Mouse (Mus musculus) testis, postnatal 10 days (tissue): ENCODE measurements around the gene Ccdc85a.
A peak's percentile ranks its signal among the peaks of the same experiment; 100 is the strongest.

ENCODE experiments used
- DNase-seq: peaks from one replicate; pipeline ENCODE4 v3.0.0; 2021; ENCODE audit warnings: low spot score

Gene Ccdc85a

GRCm38 (mm10) chr11:28583911-28584434 lies at the start of gene Ccdc85a:
Gene Ccdc85a, minus strand, starts transcription at chr11:28584324.
- DNase-seq: peak; percentile 79

DNA sequence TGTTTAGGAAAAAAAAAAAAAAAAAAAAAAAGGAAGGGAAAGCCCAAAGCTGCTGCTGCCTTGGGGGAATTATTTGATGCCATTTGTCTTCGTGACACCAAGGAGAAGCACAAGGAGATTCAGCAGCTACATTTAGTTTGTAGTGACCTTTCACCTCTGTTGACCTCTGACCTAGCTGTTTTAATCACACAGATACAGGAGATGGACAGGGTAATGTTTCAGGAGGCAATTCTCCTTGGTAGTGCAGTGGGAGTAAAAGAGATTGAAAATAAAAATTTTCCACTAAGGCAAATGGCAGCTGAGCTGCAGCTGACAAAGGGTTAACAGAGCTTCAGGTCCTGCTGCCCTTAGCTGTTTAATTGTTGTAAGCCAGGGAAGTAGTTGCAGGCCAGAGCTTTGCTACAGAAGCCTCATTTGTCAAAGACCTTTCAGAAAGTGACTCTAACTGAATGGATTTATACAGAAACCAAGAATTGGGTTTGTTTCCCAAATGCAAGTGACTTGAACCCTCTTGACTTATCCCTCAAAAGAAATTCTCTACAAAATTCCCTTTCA lies 49.5 kb upstream of the Ccdc85a start:
- DNase-seq: no peak

GRCm38 (mm10) chr11:28633093-28633492 lies 49.0 kb upstream of the Ccdc85a start:
- DNase-seq: no peak

GRCm38 (mm10) chr11:28630771-28631170 lies 46.6 kb upstream of the Ccdc85a start:
- DNase-seq: no peak

GRCm38 (mm10) chr11:28610781-28611491 lies 26.8 kb upstream of the Ccdc85a start:
- DNase-seq: no peak

DNA sequence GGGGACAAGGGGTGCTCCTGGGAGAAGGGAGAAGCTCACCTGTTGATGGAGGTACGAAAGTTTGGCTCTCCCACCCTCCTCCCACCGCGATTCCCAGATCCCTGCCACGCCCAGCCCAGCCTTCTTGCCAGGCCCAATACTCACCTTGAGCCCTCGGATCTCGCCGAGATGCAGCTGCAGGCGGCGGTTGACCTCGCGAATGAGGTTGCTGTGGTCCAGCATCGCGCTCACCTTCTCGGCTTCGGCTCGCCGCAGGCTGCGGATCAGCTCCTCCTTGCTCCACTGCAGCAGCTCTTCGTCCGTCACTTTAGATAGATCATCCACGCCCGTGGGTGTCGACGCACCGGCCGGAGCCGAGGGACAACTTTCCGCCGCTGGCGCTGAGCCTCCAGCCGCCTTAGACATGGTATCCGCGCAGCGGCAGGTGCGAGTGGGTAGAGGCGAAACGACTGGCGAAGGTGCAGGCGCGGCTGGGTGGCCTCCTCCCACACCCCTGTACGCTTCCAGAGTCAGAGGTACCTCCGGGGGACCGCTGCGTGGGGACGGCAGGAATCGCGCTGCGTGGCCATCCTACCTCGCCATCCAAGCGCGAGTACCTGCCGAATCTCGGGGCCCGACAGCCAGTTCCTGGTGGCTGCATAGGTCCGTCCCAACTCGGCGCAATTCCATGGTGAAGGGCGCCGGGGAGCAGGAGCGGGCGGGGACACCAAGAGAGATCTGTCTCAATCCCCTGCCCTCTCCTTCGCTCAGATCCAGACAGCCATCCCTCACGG lies 800 bp downstream of the Ccdc85a start:
- peak; percentile 40 for DNase-seq

DNA sequence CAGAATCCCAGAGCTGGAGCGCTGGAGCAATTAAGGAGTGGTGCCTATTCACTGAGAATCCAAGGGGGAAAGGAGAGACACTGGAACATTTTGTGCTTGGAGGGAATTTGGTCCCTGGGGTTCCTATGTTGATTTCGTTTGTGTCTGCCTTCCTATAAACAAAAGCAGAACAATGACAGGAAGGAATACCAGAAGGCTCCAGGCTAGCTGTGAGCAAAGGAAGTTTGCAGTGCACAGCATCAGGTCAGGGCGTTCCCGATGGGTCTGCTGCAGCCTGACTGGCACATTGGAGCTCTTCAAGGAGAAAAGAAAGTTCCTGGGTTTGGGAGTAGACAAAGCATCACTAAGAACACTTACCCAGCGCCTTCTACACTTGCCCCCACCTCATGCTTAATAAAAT lies 1.9 kb downstream of the Ccdc85a start:
- DNase-seq: no peak

- DNase-seq: no peak
These were observed 11.7 kb downstream of the Ccdc85a start for GRCm38 (mm10) chr11:28572423-28572822.

GRCm38 (mm10) chr11:28556420-28556819 lies 27.7 kb downstream of the Ccdc85a start:
- DNase-seq: no peak

DNA sequence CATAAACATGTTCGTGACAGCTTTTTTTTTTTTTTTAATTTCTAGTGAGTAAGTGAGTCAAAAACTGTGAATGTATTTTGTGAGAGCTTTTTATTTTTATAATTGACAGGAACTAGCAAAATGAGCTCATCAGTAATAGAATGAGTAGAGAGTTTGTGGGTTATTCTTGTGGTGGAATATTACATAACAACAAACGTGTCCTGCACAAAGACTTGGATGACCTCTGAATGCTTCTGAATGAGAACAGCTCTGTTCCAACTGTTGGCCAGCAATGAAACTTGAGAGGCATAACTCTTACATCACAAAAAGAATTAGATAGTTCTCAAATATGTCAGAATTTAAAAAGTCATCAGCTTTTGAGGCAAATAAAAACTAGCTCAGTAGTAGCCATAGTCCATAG lies 40.7 kb downstream of the Ccdc85a start:
- no peak for DNase-seq

DNA sequence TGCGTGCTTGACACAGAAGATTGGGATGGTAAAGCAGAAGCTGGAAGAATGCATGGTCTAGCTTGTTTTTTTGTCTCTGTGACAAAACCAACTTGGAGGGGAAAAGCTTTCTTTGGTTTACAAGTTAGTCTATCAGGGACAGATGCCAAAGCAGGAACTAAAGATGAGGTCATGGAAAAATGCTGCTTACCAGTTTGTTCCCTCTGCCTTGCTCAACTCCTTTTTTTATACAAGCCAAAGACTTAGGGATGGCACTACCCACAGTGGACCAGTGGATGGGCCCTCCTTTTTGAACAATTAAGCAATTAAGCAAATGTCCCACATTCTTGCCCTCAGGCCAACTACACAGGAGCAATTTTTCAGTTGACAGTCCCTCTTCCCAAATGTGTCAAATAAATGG lies 42.8 kb downstream of the Ccdc85a start:
- DNase-seq: no peak

DNA sequence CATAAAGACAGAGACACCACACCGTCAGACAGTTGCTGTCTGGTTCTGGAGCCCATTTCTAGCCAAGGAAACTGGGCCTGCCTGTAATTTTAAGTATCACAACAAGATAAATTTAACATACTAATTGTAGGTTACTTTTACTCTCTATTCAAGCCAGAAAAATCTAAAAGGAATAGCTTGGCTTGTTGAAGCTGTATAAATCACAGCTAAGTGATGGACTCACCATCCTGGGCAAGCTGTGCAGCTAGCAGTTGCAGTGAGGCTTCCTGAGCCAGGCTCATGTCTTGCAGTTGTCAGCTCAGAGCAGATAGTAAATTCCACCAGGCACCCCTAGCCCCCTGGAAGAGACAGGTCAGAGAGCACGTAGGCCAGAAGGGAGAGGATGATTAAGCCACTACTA lies 50.8 kb downstream of the Ccdc85a start:
- DNase-seq: no peak

DNA sequence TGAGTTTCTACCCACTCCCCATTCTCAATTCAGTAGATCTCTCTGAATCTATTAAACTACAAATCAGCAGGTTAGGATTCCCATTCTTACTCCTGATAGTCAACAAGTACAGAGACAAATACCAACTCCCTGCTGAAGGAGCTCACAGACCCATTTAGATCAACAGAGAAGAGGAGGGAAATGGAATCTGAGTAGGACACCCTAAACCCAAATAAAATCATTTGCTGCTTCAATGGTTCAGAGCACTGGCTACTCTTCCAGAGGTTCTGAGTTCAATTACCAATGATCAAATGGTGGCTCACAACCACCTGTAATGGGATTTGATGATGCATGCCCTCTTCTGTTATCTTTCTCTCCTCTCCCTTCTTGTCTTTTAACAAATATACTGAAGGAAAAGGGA lies 82.9 kb downstream of the Ccdc85a start:
- DNase-seq: no peak

DNA sequence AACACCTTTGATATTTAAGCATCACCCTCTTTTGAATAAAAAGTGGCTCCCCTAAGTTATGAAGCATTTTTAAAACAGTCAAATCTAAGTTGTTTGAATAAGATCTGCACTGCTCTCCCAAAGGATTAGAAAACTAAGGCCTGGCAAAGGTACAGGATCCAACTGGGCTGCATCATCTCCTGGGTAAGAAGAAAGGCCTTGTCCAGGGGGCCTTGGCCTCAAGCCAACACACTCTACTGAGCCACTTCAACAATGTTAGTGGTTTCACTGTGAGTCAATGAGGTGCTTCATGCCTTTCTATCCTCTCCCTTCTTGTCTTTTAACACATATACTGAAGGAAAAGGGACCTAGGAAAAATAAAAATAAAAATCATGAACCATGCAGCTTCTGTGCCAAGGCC lies 87.1 kb downstream of the Ccdc85a start:
- DNase-seq: peak; percentile 40

- DNase-seq: no peak
These were observed 90.8 kb downstream of the Ccdc85a start for GRCm38 (mm10) chr11:28493362-28493761.

DNA sequence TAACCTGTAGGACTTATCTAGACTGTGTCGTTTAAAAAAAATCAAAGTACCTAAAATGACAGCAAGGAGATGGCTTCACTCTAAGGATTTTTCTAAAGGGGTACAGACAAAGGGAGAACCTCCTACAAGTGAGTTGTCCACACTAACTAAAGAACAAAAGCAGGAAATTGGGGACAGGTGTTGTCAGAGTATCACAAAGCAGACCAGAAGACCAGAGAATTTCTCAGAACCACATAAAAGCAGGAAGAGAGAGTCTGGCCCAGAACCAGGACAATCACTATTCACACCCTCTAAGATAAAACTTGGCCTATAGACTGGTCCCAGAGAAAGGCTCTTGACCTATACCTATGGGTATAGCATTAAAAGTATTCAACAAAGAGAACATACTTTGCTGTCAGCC lies 92.8 kb downstream of the Ccdc85a start:
- no peak for DNase-seq

- DNase-seq: no peak
These were observed 99.9 kb downstream of the Ccdc85a start for GRCm38 (mm10) chr11:28484083-28484729.

DNA sequence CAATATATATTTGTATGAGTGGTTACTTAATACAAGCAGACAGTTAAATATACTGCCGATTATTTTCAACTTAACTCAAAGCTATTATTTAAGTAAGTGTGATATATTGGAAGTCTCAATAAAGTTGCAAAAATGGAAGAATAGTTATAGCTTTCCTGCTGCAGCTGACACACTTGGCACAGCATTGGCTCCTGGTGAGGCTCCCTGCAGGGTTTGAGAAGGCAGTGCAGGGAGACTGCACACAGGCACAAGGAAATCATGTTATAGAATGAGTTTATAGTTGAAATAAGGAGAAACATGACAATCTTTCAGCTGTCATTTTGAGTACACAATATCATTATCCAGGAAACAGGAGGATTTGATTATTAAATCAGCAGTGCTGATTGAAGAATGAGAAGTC lies 107.0 kb downstream of the Ccdc85a start:
- no peak for DNase-seq

- no peak for DNase-seq
These were observed 118.4 kb downstream of the Ccdc85a start for GRCm38 (mm10) chr11:28465726-28466125.

- DNase-seq: no peak
These were observed 119.2 kb downstream of the Ccdc85a start for GRCm38 (mm10) chr11:28464926-28465325.

DNA sequence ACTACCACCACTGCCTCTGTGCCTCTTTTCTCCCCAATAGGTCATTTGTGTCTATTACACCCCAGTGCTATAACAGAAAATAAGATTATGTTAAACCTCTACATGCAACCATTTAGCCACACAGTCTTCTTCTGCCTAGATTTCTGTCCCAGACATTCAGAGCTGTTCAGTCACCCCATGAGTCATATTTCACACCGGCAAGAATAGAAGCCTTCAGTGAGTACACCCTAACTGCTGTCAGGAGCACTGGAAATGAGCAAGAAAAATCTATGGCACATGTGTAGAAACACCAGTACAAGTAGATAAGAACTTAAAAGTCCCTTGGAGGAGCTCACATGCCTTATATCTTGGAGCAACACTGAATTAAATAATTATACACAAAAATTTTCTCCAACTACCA lies 125.0 kb downstream of the Ccdc85a start:
- no peak for DNase-seq

DNA sequence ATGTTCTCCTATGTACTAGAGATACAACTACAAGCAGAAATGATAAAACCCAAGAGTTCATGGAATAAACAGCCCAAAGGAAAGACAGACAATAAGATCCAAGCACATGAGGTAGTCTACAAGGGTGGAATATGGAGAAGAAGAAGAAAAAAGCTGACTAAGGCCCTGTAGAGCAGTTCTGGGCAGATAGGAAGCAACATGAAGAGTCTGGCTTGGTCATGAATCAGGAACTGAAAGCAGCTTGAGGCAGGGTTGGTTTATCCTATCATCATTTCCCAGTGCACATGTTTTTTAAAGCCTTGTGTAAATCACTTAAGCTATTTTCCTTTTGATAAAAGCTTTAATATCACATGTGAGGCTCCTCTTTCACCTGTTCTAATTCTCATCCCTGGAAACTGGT lies 144.2 kb downstream of the Ccdc85a start:
- no peak for DNase-seq
